Mouse (Mus musculus) CH12.LX (cell line): ENCODE results near the gene Timm29. TPM values are rescaled to one million over a fixed set of nuclear protein-coding genes. Genes with fewer than 3 reads are reported as not detected.

Experiments
- DNase-seq: peaks from one replicate; pipeline ENCODE4 v3.0.0-alpha.2; 2013; ENCODE audit errors: extremely low read depth
- H3K27ac ChIP-seq: 2 replicates; pipeline ENCODE4 v1.5.1; 2012; ENCODE audit warnings: low read depth, mild to moderate bottlenecking, control low read depth, moderate library complexity; ENCODE audit not compliant: insufficient read depth
- H3K27me3 ChIP-seq: replicated peaks from 2 replicates; pipeline ENCODE3; 2012; ENCODE audit warnings: inconsistent platforms
- H3K36me3 ChIP-seq, 2 experiments: replicated peaks in 1 of 2; 2 replicates each; pipeline versions ENCODE3 to v1.6.1; 2012; ENCODE audit warnings: inconsistent platforms in 1 of 2, low read length in 1 of 2, mild to moderate bottlenecking in 1 of 2, mixed read lengths in 1 of 2, moderate library complexity in 1 of 2; ENCODE audit not compliant: control insufficient read depth in 1 of 2, insufficient read depth in 1 of 2
- H3K4me1 ChIP-seq, 2 experiments: 2 replicates each; pipeline ENCODE4 v1.6.1; 2012; ENCODE audit warnings: inconsistent platforms in 1 of 2, moderate library complexity in 1 of 2; ENCODE audit not compliant: insufficient read depth in 2 of 2, control insufficient read depth in 1 of 2
- H3K4me2 ChIP-seq: 2 replicates; pipeline ENCODE4 v1.6.1; 2012; ENCODE audit warnings: low read depth, mild to moderate bottlenecking, control low read depth; ENCODE audit not compliant: poor library complexity, insufficient read depth, severe bottlenecking
- H3K4me3 ChIP-seq, 3 experiments: fragments of 150-350 bp in 1 of 3; sonication (generic) in 1 of 3; replicated peaks in 1 of 3; 2 replicates each; pipeline versions ENCODE3 to v1.5.1; 2011 to 2012; ENCODE audit warnings: low read depth in 2 of 3, low read length in 2 of 3, mild to moderate bottlenecking in 2 of 3, moderate library complexity in 2 of 3, control low read depth in 1 of 3, improper control_type of control experiment in 1 of 3, inconsistent platforms in 1 of 3, mixed read lengths in 1 of 3; ENCODE audit not compliant: poor library complexity in 1 of 3
- H3K79me2 ChIP-seq: replicated peaks from 2 replicates; pipeline ENCODE4 v1.6.1; 2012; ENCODE audit warnings: mild to moderate bottlenecking, moderate library complexity; ENCODE audit not compliant: control insufficient read depth, poor library complexity, insufficient read depth, severe bottlenecking; ENCODE audit errors: extremely low read depth
- H3K9ac ChIP-seq: 2 replicates; pipeline ENCODE4 v1.6.1; 2012; ENCODE audit warnings: low read depth, mild to moderate bottlenecking, control low read depth, moderate library complexity; ENCODE audit not compliant: insufficient read depth
- H3K9me3 ChIP-seq: replicated peaks from 2 replicates; pipeline ENCODE3; 2012; ENCODE audit warnings: low read length, inconsistent platforms, mixed read lengths
- CHD2 ChIP-seq: IDR thresholded peaks from 2 replicates; pipeline ENCODE4 v1.6.1; 2011; ENCODE audit warnings: low read length, improper control_type of control experiment
- CTCF ChIP-seq, 2 experiments: IDR thresholded peaks in 1 of 2; conservative IDR thresholded peaks in 1 of 2; 2 replicates each; pipeline ENCODE4 v1.5.1; 2011 to 2012; ENCODE audit warnings: low read depth in 2 of 2, low read length in 2 of 2, improper control_type of control experiment in 1 of 2, inconsistent platforms in 1 of 2, mild to moderate bottlenecking in 1 of 2, moderate library complexity in 1 of 2
- ELF1 ChIP-seq: IDR thresholded peaks from 2 replicates; pipeline ENCODE4 v1.6.1; 2014; ENCODE audit warnings: low read depth, mild to moderate bottlenecking, inconsistent platforms, low read length, improper control_type of control experiment
- EP300 ChIP-seq: IDR thresholded peaks from 2 replicates; pipeline ENCODE4 v1.6.1; 2011; ENCODE audit warnings: low read length, improper control_type of control experiment
- IRF4 ChIP-seq: IDR thresholded peaks from 2 replicates; pipeline ENCODE4 v1.6.1; 2014; ENCODE audit warnings: low read depth, mild to moderate bottlenecking, inconsistent platforms, low read length, improper control_type of control experiment
- JUN ChIP-seq: IDR thresholded peaks from 2 replicates; pipeline ENCODE4 v1.6.1; 2011; ENCODE audit warnings: low read depth, mild to moderate bottlenecking, low read length, improper control_type of control experiment, moderate library complexity; ENCODE audit not compliant: insufficient read depth
- JUND ChIP-seq: conservative IDR thresholded peaks from 2 replicates; pipeline ENCODE4 v1.6.1; 2011; ENCODE audit warnings: low read depth, low read length, improper control_type of control experiment
- MAFK ChIP-seq: IDR thresholded peaks from 2 replicates; pipeline ENCODE4 v1.6.1; 2011; ENCODE audit warnings: low read length, improper control_type of control experiment; ENCODE audit not compliant: insufficient replicate concordance
- MAX ChIP-seq: IDR thresholded peaks from 2 replicates; pipeline ENCODE4 v1.6.1; 2011; ENCODE audit warnings: low read length, improper control_type of control experiment
- MXI1 ChIP-seq: IDR thresholded peaks from 2 replicates; pipeline ENCODE4 v1.6.1; 2011; ENCODE audit warnings: mild to moderate bottlenecking, low read depth, low read length, improper control_type of control experiment
- NELFE ChIP-seq: IDR thresholded peaks from 2 replicates; pipeline ENCODE4 v1.6.1; 2011; ENCODE audit warnings: low read depth, low read length, improper control_type of control experiment
- POLR2A ChIP-seq: IDR thresholded peaks from 2 replicates; pipeline ENCODE4 v1.6.1; 2011; ENCODE audit warnings: low read depth, mild to moderate bottlenecking, improper control_type of control experiment, low read length
- POLR2AphosphoS2 ChIP-seq: IDR thresholded peaks from 2 replicates; pipeline ENCODE4 v1.6.1; 2011; ENCODE audit warnings: low read depth, low read length, improper control_type of control experiment
- RAD21 ChIP-seq: IDR thresholded peaks from 2 replicates; pipeline ENCODE4 v1.6.1; 2011; ENCODE audit warnings: low read depth, mild to moderate bottlenecking, low read length, improper control_type of control experiment, moderate library complexity
- SIN3A ChIP-seq: IDR thresholded peaks from 2 replicates; pipeline ENCODE4 v1.6.1; 2012; ENCODE audit warnings: low read length, improper control_type of control experiment, inconsistent platforms
- UBTF ChIP-seq: IDR thresholded peaks from 2 replicates; pipeline ENCODE4 v1.6.1; 2012; ENCODE audit warnings: low read depth, mild to moderate bottlenecking, inconsistent platforms, low read length, improper control_type of control experiment, moderate library complexity
- USF1 ChIP-seq: IDR thresholded peaks from 2 replicates; pipeline ENCODE4 v1.6.1; 2014; ENCODE audit warnings: low read depth, mild to moderate bottlenecking, inconsistent platforms, low read length, improper control_type of control experiment
- ZC3H11A ChIP-seq: IDR thresholded peaks from 2 replicates; pipeline ENCODE4 v1.6.1; 2012; ENCODE audit warnings: low read depth, mild to moderate bottlenecking, inconsistent platforms, low read length, improper control_type of control experiment
- ZKSCAN1 ChIP-seq: IDR thresholded peaks from 2 replicates; pipeline ENCODE4 v1.6.1; 2012; ENCODE audit warnings: low read depth, inconsistent platforms, low read length, improper control_type of control experiment, borderline replicate concordance
- ZMIZ1 ChIP-seq: IDR thresholded peaks from 2 replicates; pipeline ENCODE4 v1.6.1; 2012; ENCODE audit warnings: low read depth, mild to moderate bottlenecking, inconsistent platforms, low read length, improper control_type of control experiment
- ZNF384 ChIP-seq: IDR thresholded peaks from 2 replicates; pipeline ENCODE4 v1.6.1; 2012; ENCODE audit warnings: low read depth, low read length, improper control_type of control experiment, inconsistent platforms
- dilution Hi-C: fragments of 300-500 bp; cut with MboI; formaldehyde crosslinking; loops from 2 replicates; pipeline ENCODE4 v1.14.3; 2020; ENCODE audit warnings: low sequenced_read_pairs; ENCODE audit not compliant: extremely low pct_unique_long_range_greater_than_20kb, extremely low pct_ligation_motif_present
- in situ Hi-C: fragments of 300-500 bp; cut with MboI; formaldehyde crosslinking; loops from 3 replicates; pipeline ENCODE4 v1.14.3; 2019; ENCODE audit warnings: low sequenced_read_pairs, low pct_ligation_motif_present, low pct_unique_long_range_greater_than_20kb, mixed read lengths
- polyA plus RNA-seq: library from polyadenylated mRNA; unstranded; fragments of >175 nt; gene quantifications from 2 replicates; pipeline ENCODE4 v1.2.1, GENCODE M21; 2012; ENCODE audit warnings: low read depth; ENCODE audit not compliant: insufficient read length
- total RNA-seq, 2 experiments: library from RNA; depleted of rRNA; stranded (reverse); fragments of 300-350 nt in 1 of 2; fragments of >200 nt in 1 of 2; gene quantifications; 2 replicates each; pipeline ENCODE4 v1.2.3; 2012 to 2014

The Timm29 gene
- total and polyA plus RNA-seq, 3 experiments = 12.0 to 34.6 (median 19.5) TPM

GRCm38 (mm10) chr9:21617066-21617465, 24.5 kb downstream of the Timm29 start:
- peak overlapping the region; percentile 80 for H3K9ac ChIP-seq
- dilution Hi-C loops (no loop called here), in situ Hi-C loops (no loop called here)
- DNase-seq = no peak
- TF ChIP-seq ELF1 = no peak
- no peak for TF ChIP-seq USF1
- TF ChIP-seq UBTF = no peak
- TF ChIP-seq SIN3A = no peak
- TF ChIP-seq POLR2A = no peak
- no peak for TF ChIP-seq RAD21
- TF ChIP-seq CTCF (conservative IDR thresholded peaks at IDR 0.05 in 1 of 2, IDR thresholded peaks at IDR 0.05 in 1 of 2; ENCODE audit: low read depth in 2 of 2, low read length in 2 of 2) = no peak
- no peak overlapping the region for H3K27ac ChIP-seq
- H3K36me3 ChIP-seq = peaks cover 0 to 17% of the 10 kb centered on the region in 2 experiments
- H3K4me2 ChIP-seq = peak overlapping the region; percentile 52
- H3K4me1 ChIP-seq = peaks cover 4 to 26% of the 10 kb centered on the region in 2 experiments
- no peaks in the 10 kb centered on the region for H3K9me3 ChIP-seq
- peak overlapping the region; percentile 53 to 95 (median 79) for H3K4me3 ChIP-seq
- H3K79me2 ChIP-seq = peaks cover 55% of the 10 kb centered on the region
- no peaks in the 10 kb centered on the region for H3K27me3 ChIP-seq

DNA sequence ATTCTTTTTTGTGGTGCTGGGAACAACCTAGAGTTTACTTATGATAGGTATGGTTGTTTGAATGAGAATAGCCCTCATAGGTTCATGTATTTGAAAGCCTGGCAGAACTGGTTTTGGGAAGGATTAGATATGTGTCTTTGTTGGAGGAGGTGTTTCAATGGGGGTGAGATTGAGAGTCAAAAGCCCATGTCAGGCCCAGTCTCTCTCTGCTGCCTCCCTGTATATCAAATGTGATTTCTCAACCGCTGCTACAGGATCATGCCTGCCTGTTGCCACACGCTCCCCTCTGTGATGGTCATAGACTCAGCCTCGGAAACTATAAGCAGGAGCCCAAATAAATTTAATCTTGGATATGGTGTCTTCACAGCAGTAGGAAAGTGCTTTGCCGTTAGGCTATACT, 27.7 kb downstream of the Timm29 start:
- peaks cover 0 to 26% of the 10 kb centered on the region in 2 experiments for H3K36me3 ChIP-seq
- dilution Hi-C loops = no loop called here

GRCm38 (mm10) chr9:21622676-21623075, 30.2 kb downstream of the Timm29 start:
- TF ChIP-seq ELF1 (no peak), JUND (no peak), MAX (no peak), EP300 (no peak), ZMIZ1 (no peak), ZC3H11A (no peak), NELFE (no peak), ZNF384 (no peak), MXI1 (no peak), POLR2A (no peak), ZKSCAN1 (no peak), MAFK (no peak), IRF4 (no peak), POLR2AphosphoS2 (no peak), JUN (no peak)
- in situ Hi-C loops = no loop called here
- Histone ChIP-seq H3K4me1 (peaks cover 17 to 56% of the 10 kb centered on the region in 2 experiments), H3K4me3 (no peak overlapping the region), H3K79me2 (peaks cover 96% of the 10 kb centered on the region), H3K36me3 (peaks cover 0 to 30% of the 10 kb centered on the region in 2 experiments), H3K9ac (no peak overlapping the region), H3K9me3 (no peaks in the 10 kb centered on the region), H3K27ac (no peak overlapping the region), H3K4me2 (no peak overlapping the region), H3K27me3 (no peaks in the 10 kb centered on the region)
- dilution Hi-C loops = no loop called here
- DNase-seq = no peak

More for the DNA sequence above, 27.7 kb downstream of the Timm29 start:
- TF ChIP-seq JUND = no peak
- no peak for TF ChIP-seq CHD2
- no peak for TF ChIP-seq UBTF
- peaks cover 85% of the 10 kb centered on the region for H3K79me2 ChIP-seq
- no peak overlapping the region for H3K4me3 ChIP-seq
- H3K9ac ChIP-seq = no peak overlapping the region
- H3K9me3 ChIP-seq = no peaks in the 10 kb centered on the region
- in situ Hi-C loops = no loop called here
- peaks cover 9 to 33% of the 10 kb centered on the region in 2 experiments for H3K4me1 ChIP-seq
- H3K4me2 ChIP-seq = no peak overlapping the region
- H3K27me3 ChIP-seq = no peaks in the 10 kb centered on the region
- no peak for DNase-seq
- H3K27ac ChIP-seq = no peak overlapping the region
